Mouse (Mus musculus): Measurements from ENCODE around the gene Cdr2l.

The Cdr2l gene

GRCm38 (mm10) chr11:115406858-115407401 lies 25.2 kb downstream of the Cdr2l start:
- DNase-seq (ENCODE audit: low spot score), result no peak

DNA sequence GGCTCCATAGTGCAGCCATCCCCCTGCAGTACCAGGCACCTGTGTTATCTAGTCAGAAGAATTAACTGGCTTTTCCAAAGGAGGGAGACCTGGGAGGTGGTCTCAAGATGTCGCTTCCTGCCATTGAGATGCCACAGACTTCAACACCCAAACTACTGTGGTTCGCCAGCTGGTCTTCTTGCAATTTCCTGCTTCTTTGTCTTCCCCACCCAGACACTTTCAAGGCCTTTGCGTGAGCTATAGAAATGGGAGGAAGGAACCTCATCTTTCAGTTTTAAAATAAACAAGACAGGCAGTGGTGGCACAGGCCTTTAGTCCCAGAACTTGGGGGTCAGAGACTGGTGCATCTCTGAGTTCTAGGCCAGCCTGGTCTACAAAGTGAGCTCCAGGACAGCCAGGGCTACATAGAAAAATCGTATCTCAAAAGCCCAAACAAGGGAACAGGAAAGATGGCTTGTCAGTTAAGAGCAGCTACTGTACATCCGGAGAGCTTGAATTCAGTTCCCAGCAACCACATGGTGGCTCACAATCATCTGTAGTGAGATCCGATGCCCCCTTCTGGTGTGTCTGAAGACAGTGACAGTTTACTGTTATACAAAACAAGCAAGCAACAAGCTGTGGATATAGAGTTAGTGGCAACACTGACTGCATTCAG lies 26.7 kb downstream of the Cdr2l start:
- no peak for DNase-seq (ENCODE audit: low spot score)

DNA sequence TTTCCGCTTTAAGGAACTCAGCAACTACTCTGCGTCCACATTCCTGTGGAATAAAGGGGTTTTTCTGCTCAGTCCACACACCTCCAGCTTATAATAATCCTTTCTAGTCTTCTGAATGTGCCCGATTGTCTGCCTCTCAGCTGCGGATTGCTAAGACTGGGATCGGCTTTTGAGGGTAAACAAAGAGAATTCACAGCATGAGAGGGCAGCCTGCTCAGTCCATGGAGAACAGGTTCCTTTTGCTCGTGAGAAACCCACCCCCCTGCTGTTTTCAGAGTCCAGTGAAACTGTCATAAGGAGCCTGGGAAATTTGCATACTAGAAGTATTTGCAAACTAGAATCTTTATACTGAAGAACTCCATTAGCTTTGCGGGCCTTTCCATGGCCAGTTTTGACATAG lies 27.8 kb downstream of the Cdr2l start:
- no peak for DNase-seq (ENCODE audit: low spot score)

GRCm38 (mm10) chr11:115419531-115420237 lies 38.0 kb downstream of the Cdr2l start, which contains the start of the genes Atp5h and Kctd2:
Atp5h (minus strand) TSS chr11:115419962.
Kctd2 (plus strand) TSS chr11:115420128.
- DNase-seq (ENCODE audit: low spot score), result peak; percentile 92

GRCm38 (mm10) chr11:115420336-115421190 lies 38.8 kb downstream of the Cdr2l start:
- peak; percentile 48 for DNase-seq (ENCODE audit: low spot score)

DNA sequence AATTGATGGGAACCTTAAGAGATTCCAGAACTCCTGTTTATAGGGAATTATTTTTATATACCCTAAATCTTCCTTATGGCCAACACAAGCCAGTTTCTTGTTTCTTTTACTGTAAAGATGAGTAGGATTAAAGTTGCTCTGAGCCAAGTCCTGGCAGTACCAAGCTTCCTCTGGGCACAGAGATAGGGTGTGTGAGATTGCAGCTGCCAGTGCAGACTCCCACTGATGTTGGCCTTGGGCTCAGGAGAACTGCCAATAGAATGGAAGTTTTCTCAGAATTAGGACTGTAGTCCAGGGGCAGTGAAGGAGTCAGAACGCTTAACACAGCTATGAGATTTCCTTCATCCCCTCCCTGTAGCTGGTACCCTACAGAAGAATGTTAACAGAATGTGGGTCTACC lies 39.6 kb downstream of the Cdr2l start:
- DNase-seq (ENCODE audit: low spot score), result peak; percentile 38

DNA sequence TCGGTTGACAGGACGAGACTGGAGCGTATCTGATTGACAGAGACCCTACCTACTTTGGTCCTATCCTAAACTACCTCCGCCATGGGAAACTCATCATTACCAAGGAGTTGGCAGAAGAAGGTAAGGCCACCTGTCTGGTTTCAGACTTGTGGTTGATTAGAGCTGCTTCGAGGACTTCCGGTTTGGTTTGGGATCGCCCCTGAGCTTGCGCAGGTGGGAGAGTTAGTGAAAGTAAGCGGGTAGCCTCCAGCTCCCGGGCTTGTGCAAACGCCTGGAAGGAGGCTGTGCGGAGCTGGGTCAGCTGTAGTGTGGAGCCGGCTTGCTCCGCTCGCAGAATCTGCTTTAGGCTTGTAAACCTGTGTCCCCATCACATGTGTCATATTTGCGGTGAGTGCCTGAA lies 40.3 kb downstream of the Cdr2l start:
- DNase-seq (ENCODE audit: low spot score), result no peak

- no peak for DNase-seq (ENCODE audit: low spot score)
Observed at GRCm38 (mm10) chr11:115423091-115423490, 41.4 kb downstream of the Cdr2l start.

DNA sequence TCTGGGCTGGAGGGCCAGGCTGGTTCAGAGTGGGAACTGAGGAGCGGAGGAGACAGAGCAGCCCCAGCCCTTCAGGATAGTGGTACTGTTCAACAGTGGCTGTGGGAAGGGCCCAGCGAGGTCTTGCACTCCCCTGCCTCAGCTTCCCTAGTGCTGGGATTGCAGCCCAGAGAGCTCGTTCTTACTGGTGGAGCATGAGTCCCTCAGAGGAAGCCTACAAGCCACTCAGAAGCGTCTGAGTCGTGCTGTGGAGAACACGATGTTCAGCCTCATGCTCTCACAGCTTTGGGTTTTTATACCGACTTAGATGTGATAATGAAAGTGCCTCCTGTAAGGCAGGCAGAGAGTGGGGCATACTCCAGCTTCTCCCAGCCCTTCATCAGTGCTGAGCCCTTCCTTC lies 43.0 kb downstream of the Cdr2l start:
- no peak for DNase-seq (ENCODE audit: low spot score)

- DNase-seq (ENCODE audit: low spot score), result no peak
Observed at GRCm38 (mm10) chr11:115425671-115426070, 44.0 kb downstream of the Cdr2l start.

GRCm38 (mm10) chr11:115427482-115428331 lies 46.0 kb downstream of the Cdr2l start:
- DNase-seq (ENCODE audit: low spot score), result peak; percentile 43

DNA sequence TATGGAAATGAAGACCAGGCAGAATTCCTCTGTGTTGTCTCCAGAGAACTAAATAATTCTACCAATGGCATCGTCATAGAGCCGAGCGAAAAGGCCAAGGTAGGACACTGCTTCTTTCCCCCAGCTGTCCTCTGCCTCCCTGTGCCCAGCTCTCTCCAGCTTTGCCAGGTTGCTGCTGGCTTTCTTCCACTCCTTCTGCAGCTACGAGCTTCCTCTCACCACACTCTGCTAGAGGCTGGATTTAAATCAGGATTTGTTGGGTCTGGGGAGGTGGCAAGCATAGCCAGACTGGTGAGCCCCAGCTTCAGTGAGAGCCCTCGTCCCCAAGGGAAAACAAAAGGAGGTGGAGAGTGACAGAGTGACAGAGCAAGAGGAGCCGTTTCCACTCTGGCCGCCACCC lies 47.6 kb downstream of the Cdr2l start:
- no peak for DNase-seq (ENCODE audit: low spot score)

- no peak for DNase-seq (ENCODE audit: low spot score)
Observed at GRCm38 (mm10) chr11:115430561-115430960, 48.8 kb downstream of the Cdr2l start.

DNA sequence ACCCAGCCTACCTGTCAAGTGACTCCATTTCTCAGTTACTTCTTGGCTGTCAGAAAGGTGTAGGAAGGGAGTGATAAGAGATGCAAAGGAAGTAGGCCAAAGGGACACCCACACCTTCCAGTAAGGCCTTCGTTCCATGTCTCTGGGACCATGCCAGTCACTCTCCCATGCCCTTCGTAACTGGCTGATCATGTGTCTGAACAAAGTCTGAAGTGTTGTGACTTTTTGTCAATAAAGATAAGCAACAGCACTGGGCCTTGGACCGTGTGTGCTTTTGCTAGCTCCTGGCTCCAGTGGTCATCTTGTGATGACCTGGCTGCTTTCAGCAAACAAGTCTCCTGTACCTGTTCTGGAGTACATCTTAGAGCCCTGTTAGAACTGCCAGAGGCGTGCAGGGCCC lies 51.1 kb downstream of the Cdr2l start:
- DNase-seq (ENCODE audit: low spot score), result no peak

GRCm38 (mm10) chr11:115433342-115433741 lies 51.6 kb downstream of the Cdr2l start:
- DNase-seq (ENCODE audit: low spot score), result no peak

DNA sequence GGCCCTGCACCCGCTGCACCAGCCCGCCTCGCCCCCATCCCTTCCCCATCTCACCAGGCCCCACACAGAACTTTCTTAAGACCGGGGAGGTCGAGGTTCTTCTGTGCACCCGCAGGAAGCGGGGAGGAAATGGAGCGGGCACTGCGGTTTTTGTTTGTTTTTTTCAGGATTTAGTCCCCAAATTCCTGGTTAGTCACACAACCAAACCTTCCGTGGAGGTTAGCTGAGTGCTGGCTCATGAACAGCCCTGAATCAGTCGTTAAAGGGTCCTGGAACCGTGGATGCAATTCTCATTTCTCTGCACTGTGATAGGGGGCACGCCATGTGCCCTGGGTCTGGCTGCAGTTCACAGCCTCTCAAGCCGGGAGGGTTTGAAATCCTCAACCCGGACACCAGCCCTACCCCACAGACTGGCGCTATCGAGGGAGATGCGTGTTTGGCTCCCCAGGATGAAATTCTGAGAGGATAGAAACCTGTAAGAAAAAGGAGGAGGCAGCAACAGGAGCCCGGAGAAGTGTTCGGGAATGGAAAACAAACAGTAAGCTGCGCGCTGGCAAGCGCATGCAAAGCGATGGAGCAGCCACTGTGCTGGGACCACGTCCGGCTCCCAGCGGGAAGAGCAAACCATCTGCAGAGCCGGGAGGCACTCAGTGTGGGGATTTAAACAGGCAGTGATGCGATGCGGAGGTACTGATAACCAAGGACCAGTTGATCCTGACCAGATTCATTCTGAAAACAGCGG lies 54.1 kb downstream of the Cdr2l start:
- no peak for DNase-seq (ENCODE audit: low spot score)

DNA sequence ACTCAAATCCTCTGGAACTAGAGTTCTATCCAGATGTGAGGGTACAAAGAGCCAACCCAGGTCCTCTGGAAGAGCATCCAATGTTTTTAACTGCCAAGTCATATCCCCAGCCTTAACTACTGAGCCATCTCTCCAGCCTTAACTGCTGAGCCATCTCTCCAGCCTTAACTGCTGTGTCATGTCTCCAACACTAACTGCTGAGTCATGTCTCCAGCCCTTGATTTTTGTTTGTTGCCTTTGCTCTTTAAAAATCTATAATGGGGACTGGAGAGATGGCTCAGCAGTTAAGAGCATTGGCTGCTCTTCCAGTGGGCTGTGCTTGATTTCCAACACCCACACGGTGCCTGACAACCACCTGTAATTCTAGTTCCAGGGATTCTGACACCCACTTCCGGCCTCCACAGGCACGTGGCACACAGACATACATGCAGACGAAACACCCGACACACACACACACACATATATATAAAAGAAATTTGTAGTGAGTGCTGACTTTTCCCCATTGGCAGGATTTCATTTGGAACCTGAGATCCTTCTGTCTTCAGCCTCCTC lies 55.9 kb downstream of the Cdr2l start:
- DNase-seq (ENCODE audit: low spot score), result no peak

- no peak for DNase-seq (ENCODE audit: low spot score)
Observed at GRCm38 (mm10) chr11:115439326-115439725, 57.6 kb downstream of the Cdr2l start.

GRCm38 (mm10) chr11:115439906-115440595 lies 58.3 kb downstream of the Cdr2l start, which contains the start of gene Trim80:
Trim80 (plus strand) TSS chr11:115440545.
- no peak for DNase-seq (ENCODE audit: low spot score)

- no peak for DNase-seq (ENCODE audit: low spot score)
Observed at GRCm38 (mm10) chr11:115441417-115441816, 59.7 kb downstream of the Cdr2l start.
